Mouse (Mus musculus): ENCODE measurements around the gene Stam2. TPM values are rescaled to one million over a fixed set of nuclear protein-coding genes. Genes with fewer than 3 reads are reported as not detected.

Gene Stam2
- polyA plus RNA-seq, 2 experiments from 2014 or later: 41.5 to 43.7 TPM

DNA sequence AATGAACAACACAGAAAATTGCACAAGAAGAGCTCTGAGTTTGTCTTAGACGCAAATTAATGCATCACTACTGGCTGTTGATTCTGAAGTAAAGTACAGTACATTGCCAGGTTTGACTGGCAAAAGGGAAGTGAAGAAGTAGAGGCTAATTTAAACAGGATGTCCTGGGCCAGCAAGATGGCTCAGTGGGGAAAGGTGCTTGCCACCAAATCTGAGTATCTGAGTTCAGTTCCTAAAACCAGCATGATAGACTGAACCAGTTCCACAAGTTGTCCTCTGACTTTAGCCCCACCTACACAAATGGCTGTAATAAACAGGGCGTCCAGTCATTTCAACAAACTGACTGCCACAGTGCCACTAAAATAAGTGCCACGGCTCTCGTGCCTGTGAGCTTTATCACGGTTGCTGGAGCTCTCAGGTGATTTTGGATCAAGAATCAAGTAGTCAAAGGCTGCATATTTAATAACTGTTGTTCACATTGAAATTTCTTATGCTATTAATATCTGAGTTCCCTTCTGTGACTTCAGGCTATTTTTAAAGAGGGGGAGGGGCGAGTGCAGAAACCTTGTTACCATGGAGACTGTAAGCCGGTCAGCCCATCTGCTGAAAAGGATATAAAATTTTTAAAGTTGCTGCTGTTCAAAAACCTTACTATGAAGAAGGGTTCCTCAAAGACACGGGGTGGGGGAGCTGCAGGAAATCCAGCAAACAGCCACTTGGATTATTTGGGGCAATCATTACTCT lies 94.7 kb downstream of the Stam2 start:
- ATAC-seq: no peak

DNA sequence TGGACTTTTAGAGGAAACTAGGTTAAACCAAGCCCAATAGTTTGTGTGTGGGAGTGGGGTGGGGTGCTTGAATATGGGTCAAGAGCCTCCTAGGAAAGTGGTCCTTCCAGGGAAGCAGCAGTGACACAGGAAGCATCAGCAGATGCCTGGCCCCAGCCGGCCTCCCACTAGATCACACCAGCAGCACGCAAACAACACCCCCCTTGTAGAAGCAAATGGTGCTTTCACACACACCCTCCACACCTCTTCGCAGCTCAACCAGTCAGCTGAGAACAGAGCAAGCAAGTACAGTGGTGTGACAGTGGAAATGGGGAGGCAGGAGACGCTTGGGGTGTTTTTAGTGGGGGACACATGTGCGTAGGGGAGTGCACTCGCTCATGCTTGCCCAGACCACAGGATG lies 98.4 kb downstream of the Stam2 start:
- ATAC-seq: no peak

Other genes starting within 250 kb of the Stam2 start
- under 1 TPM; 0.20 to 0.30 TPM for gene Cacnb4, start 65.5 kb downstream of the Stam2 start, polyA plus RNA-seq (2017; shearing (Covaris generic))
- gene Fmnl2, start 115.6 kb upstream of the Stam2 start, polyA plus RNA-seq (2017; shearing (Covaris generic)): under 1 TPM; 0.11 to 0.30 TPM

Data from activated CD4-positive, CD25-positive, alpha-beta regulatory T cell, adult 4 months (primary cell).